Mouse (Mus musculus): ENCODE data around the gene Kcnk13. TPM values are rescaled to one million over a fixed set of nuclear protein-coding genes. Genes with fewer than 3 reads are reported as not detected.

Gene Kcnk13
- total and polyA plus RNA-seq, 3 experiments, result 0.47 to 0.93 (median 0.69) TPM

DNA sequence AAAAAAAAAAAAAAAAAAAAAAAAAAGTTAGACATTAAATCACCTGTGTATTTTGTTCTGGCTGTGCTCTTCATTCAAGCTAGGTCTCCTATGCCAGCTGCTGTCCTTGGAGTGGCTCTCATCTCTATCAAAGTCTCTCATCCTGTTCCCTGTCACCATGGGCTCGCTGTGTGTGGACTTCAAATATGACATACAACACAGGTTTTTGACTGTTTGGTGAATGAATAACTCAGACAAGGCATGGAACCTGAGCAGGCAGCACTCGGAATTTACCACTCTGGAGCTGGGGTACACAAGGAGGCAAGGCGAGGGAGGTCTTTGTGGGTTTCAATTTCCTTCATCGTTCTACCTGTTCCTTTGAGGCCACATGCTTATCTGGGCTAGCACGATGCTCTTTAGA is 50.8 kb downstream of the Kcnk13 start:
- no peak for DNase-seq

DNA sequence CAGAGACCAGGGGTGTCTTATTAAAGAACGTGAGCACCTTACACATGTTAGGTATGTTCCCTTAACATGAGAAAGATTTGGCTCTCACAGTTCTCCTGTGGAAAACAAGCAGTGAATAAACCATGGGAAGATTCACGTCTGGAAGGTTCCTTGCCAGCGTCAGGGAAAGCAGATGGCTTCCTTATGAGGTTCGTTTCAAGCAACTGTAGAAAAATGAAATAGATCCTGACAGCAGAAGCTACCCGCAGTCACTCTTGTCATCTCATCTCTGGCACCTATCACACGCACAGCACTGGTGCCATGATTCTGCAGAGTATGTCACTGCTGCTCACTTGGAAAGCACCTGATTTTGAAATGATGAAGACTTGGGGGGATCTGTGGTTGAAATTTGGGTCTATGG is 53.4 kb downstream of the Kcnk13 start:
- no peak for DNase-seq

DNA sequence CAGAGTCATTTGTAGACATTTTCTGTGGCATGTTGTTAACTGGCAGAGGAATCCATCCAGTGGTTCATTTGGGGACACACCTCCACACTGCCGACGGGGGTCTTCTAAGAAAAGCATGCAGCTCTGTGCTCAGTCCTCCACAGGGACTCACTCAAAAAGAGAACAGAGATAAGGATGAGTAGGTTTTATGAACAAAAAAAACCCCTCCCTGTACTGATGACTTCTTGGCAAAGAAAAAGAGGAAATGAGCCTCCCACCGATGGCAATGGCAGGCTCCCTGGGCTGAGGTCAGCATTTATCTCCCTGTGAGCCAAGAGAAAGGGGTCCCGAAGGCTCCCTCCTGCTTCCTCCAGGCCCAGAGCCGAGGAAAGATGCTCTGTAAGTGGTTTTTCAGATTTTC is 58.2 kb downstream of the Kcnk13 start:
- DNase-seq, result no peak

DNA sequence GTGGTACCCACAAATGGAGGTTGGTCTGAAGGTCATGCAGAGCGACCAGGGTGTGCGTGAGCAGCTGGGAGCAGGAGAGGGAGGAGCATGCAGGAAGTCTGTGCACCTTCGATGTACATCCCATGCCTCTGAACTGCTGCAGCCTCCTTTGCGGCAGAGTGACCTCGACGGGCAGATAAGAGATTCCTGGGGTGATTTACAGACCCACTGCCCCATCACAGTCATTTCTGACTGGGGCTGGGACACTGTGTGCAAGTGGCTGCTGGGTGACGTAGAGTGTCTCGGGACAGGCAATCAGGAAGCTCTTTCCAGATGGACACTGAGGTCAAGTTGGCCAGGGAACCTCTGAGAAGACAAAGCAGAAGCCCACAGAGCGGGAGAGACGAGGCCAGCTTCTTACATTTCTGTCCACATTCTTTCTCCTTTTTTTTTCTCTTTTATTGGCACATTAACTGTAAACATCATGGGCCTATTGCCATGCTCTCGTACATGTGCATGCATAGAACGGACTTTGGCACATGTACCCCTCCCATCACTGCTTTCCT is 59.6 kb downstream of the Kcnk13 start:
- DNase-seq, result peak; percentile 31

DNA sequence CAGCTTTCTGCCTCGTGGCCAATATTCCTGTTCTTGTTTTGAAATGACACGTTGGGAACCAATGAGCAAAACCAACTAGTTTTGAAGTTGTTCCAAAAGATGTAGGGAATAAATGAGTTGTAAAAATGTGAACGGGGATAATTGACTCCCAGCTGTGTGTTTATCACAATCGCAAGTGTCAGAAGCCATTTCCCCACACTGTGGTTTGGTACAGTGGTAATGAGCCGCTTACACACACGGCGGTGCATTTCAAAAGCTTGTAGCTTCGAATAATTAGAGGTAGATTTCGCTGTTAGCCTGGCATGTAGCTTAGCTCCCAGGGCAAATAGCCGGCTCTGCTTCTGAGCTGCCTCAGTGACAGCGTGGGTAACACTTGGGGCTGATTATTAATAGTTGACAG is 61.4 kb downstream of the Kcnk13 start:
- no peak for DNase-seq

DNA sequence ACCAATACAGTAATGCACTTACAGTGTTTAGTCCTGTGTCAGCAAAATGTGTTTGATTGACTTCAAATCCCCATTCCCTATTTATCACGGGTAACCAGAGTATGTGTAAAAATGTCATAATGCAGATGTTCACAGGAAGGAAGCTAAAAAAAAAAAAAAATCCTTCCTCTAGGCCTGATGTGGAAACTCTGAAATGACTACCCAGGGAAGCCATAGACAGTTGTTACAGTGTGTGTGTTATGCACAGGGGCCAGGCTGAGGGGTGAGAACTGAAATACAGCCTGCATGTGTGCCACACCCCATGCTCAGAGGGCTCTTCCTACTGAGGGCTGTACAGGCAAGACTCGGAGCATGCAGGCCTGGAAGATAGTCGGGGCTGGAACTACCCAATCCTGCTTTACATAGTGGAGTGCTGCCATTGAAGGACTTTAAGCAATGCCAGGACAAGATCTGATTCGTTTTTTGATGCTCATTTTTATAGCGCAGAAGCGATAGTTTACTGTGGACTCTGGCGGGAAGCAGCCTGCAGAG is 62.5 kb downstream of the Kcnk13 start:
- no peak for DNase-seq

DNA sequence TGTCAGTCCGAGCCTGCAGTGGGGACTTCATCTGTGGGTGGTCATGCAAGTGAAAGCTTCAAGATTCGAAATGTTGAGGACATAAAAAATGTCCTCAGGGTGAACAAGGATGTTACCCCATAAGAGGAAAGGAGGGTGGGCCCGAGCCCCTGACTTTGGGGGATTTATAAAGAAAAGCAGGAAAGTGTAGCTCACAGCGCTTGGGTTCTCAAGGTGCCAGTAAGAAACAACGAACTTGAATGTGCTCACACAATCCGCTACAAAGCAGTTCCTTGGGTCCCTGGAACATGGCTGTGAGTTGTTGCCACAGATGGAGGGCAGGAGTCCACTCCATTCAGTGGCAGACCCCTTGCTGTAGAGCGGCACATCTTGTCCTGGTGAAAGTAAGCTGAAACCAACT is 63.0 kb downstream of the Kcnk13 start:
- no peak for DNase-seq

DNA sequence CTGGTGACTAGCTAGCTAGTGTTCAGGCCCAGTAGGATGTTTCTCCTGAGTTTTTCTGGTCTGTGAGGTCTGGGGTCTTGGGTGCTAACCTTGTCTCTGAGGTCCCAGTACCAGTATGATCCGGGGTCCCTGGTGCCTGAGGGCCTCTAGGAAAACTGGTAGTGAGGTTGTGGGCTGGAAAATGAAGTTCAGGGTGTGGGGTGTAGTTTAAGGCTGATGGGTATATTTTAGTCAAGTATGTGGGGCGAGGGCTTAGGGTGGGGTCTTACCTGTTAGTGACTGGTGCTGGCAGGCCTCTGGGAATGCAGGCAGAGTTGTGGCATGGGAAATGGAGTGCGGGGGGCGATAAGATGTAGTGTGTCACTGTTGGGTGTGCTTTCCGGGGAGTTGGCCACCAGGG is 67.4 kb downstream of the Kcnk13 start:
- DNase-seq, result no peak

DNA sequence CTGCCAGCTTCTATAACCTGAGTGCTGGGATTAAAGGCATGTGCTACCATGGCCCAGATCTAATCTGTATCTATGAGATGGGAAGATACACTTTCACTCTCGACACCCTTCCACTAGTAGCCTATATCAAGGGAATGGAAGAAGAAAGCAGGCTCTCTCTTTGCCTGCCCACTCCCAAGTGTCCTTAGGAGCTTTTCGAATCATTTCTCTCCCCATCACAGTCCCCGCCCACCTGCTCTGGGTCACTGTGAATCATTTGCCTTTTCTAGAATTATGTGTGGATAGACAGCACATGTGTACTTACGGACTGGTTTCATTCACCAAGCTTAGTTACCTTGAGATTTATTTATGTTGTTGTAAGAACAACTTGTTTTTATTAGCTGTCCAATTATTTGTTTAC is 68.2 kb downstream of the Kcnk13 start:
- no peak for DNase-seq

DNA sequence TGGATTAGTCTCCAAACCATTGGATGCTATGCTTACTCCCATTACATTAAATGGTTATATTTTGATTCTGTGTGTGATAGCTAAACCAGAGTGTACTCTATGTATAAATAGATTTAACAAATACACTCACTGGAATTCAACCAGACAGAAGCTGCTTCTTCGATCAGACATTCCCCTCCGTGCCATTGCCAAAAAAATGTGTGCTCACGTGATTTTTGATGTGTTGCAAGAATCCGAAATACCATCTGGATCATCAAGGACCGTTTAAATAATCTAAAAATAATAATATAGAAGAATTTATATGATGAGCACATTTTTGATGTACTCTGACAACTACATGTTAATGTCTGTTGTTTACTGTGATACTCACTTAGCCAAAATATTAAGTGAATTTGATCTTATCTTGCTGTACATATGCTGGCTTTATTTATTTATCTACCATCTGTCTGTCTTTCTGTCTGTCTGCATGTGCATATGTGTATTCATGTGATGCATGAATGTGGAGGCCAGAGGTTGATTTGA is 74.5 kb downstream of the Kcnk13 start:
- no peak for DNase-seq

DNA sequence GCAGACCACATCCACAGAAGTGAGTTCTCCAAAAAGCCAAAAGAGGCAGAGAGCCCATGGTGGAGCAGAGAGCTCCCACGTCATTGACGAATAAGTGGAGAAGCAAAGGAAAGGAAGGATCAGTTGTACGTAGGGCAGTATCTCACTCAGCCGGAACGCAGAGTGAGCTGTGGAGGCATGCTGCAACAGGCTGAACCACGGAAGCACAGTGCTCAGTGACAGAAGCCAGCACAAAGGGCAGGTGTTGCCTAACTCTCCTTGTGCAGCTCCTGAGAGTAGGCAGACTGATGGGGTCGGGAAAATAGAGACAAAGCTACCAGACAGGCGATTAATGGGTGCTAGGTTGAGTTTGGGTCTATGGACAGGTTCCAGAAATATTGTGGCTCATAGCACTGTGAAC is 77.8 kb downstream of the Kcnk13 start:
- no peak for DNase-seq

DNA sequence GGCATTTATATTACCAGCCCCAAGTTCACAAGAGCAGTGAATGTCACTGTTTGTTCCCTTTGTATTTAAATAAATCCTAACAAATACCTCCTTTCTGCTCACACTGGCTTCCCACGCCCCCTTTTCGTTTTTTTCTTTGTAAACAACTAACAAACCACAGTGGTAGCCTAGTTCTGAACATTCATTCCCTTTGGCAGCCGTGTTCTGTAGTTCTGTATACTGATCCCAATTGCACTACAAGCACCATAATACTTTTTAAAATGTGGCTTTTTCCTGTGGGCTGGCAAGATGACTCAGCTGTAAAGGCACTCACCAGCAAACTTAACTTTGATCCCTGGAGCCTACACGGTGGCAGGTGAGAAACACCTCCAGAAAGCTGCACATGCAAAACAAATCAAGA is 80.4 kb downstream of the Kcnk13 start:
- DNase-seq, result no peak

DNA sequence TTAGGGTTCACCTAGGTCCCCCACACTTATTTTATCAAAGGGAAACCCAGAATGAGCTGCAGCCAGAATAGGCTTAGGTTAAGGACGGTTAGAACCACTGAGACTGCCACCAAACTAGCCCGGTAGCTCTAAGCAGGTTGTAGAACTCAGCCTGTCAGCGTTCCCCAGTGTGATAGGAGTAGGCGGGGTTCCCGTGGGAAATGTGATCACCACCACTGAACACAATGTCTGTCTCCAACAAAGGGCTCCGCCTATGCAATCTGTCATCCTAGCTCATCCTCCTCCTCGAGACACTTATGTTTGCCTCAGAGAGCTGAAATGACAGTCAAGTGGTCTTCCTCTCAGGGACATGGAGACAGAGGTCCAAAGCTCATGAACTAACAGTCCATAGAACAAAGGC is 86.3 kb downstream of the Kcnk13 start:
- no peak for DNase-seq

DNA sequence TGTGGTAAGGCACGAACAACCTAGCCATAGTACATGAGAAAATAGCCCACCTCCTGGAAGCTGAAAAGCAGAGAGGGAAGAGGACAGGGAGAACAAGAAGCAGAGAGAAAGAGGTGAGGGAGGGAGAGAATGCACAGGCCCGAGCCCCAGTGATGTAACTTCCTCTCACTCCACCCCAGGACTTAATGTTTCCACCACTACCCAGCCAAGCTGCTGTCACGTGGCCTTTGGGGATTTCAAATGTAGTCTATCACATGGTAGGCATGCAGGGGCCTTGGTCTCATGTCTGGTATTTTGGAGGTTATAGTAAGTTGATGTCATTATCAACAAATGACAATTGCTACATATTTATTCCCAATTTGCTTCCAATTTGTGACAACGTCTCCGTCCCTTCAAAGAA is 89.3 kb downstream of the Kcnk13 start:
- DNase-seq, result no peak

DNA sequence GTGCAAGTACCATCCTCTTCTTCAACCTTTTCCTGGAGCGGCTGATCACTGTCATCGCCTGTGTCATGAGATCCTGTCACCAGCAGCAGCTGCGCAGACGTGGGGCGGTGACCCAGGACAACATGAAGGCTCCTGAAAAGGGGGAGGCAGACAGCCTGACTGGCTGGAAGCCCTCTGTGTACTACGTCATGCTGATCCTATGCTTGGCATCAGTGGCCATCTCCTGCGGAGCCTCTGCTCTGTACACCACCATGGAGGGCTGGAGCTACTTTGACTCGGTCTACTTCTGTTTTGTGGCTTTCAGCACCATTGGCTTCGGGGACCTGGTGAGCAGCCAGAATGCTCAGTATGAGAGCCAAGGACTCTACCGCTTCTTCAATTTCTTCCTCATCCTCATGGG is 96.8 kb downstream of the Kcnk13 start:
- DNase-seq, result no peak

DNA sequence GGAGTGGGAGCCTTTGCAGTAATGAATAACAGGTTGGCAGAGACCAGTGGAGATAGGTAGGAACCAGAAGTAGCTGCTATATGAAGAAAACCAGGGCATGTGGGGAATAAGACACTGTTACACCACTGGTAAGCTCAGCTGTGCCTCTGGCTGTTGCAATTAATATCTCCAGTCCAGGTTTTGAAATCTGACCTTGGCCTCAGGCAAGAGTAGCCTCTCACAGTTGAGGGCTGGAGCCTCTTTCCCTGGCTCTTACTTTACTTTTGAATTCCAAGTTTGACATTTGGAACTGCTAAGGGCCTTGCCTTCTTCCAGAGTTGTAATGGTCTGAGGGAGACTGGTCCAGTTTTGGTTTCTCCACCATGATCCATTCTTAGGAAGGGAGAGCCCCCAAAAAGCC is 97.5 kb downstream of the Kcnk13 start:
- peak; percentile 51 for DNase-seq

DNA sequence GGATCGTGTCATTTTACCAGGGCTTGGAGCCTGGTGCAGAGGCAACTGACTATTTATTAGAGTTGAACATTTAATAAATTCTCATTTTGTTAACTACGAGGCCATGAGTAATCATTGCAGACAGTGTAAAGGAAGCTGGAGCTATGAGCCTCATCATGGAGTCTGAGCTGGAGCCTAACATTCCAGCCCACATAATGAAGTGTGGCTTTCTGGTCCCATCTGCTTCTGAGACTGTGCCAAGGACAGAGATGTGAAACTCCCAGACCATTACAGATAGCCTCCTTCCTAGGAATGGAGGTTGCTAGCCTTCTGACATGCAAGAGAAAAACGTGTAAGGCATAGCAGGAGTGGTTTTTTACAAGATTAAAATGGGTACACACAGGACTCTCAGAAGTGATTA is 98.3 kb downstream of the Kcnk13 start:
- no peak for DNase-seq

DNA sequence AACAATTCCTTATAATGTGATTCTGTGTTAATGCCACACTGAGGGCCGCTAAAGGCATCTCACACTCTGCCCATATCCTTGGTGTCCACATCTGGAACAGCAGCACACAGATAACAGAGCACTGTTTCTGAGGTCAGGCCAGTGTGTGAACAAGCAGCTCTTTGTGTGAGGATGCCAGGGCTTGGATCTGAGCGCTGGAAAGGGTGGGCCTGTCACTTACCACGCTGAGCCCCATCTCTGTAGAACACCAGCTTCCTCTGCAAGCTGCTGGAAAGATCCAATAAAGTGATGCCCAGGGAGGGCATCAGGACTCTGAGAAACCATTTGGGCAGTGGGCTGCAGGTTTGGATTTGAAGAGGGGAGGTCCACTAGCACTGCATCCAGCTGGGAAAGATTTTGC is 100.8 kb downstream of the Kcnk13 start:
- no peak for DNase-seq

DNA sequence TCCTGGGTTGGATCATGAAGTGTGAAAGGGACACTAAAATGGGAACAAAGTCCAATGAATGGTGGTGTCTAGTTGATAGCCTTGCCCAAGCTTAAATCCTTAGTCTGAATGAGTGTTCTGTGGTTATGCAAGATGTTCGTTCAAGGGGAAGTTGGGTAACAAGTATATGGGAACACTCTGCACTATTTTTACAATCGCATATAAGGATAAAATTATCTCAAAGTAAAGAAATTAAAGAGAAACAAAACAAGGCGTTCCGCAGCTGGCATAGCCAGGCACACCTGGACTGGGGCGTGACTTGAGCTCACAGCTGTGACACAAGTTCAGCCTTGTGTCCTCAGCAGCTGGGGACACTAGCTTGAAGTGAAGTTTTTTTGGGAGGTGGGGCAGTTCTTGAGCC is 103.2 kb downstream of the Kcnk13 start:
- no peak for DNase-seq

DNA sequence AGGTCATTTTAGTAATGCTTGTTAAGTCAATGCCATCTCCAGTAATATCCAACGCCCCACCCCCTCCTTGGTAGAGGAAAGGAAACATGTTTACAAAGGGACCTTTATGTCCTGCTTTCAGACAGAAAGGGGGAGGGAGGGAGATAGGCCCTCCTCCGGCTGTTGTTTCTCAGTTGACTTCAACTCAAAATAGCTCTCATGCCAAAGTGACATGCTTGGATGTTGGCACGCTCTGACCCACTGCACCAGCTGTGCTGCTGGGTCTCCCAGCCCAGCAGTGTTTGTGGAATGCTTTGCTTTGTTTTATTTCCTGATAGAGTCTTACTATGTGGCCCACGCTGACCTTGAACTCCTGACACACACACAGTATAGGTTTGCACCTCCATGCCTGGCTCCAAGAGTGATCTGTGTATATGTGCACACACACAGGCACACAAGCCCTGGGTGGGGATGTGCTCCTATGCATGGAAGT is 108.9 kb downstream of the Kcnk13 start:
- no peak for DNase-seq

DNA sequence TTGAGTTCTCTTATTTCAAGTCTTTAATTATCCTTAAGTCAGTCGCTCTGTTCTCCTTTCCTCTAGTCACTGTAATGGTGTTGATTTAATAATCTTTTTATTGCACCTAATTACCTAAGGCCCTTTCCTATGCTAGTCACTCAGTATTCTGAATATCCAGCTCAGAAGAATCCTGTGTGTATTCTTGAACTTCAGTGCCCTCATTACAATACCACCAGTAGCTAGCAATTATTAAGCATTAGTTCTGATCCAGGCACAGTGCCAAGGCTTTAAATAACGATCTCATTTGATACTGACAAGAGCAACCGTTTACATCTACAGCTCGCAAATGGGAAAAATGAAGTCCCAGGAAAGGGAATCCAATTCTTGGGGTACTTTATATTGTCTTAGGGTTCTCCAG is 111.4 kb downstream of the Kcnk13 start:
- DNase-seq, result no peak

DNA sequence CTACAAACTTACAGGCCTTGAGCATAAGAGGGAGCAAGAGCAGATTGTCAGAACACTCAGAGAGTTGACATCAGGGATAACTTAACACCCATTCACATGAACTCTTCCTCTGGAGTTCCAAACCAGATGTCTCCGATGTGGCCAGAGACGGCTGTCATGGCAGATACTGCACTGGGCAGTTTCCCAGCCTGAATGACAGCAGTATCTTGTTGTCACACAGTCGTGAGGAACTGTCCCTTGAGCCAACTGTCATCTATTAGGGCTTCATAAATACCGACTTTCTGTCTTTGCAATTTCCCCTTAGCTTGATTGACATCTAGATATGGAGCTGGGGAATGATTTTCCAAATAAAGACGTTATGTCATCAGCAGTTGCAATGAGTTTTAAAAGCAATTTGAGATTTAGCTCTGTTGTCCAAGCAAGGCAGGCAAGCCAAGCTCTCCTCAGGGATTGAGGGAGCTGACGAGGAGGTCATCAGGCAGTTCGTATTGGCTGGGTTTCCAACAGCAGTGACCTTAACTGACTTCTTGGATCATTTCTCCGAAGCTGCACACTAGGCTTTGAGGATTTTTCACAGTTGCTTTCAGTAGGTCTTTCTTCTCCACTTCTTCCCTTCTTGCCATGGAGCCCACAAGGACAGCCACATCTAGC is 115.5 kb downstream of the Kcnk13 start:
- DNase-seq, result no peak

DNA sequence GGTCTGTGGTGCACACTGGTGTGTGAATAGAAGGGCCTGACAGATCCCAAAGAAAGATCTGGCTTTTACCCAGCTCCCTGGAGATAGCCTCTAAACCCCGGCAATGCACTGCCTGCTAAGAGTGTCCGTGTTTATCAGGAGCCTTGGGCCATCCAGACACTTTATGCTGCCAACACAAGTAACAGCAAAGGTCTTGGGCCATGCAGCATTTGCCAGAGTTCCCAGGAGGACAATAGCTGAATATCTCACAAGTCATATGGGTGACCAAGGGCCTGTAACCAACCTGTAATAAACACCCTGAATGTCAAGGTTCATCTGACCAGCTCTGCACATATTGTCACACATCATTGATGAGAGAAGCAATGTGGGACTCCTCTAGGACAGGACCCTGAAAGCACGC is 123.7 kb downstream of the Kcnk13 start:
- no peak for DNase-seq

DNA sequence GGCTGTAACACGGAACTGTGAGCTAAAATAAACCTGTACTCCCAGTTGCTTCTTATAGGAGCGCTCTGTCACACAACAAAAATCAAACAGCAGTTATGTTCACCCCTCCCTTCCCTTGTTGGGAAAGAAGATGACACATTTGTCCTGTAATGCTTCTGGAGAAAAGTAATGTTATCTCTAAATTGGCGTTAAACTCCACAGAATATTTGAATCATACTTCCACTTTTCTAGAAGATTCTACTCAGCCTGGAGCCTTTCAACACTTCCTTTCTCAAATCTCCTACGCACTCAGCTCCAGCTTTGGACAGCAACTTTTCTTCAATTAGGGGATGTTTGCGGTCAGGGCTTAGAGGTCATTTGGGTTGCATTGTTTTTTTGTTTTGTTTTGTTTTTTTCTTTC is 125.0 kb downstream of the Kcnk13 start:
- DNase-seq, result no peak
